Mouse (Mus musculus): ENCODE data around the gene Iqsec2. TPM values are rescaled to one million over a fixed set of nuclear protein-coding genes. Genes with fewer than 3 reads are reported as not detected.

Iqsec2 gene
- polyA plus RNA-seq, 2 experiments, result 4.3 to 9.1 TPM

GRCm38 (mm10) chrX:152135195-152135594 is 8.9 kb upstream of the Iqsec2 start:
- DNase-seq (ENCODE audit: low spot score), result no peak
- Histone ChIP-seq H3K4me3 (replicated peaks; ENCODE audit: low read length) (no peak overlapping the region), H3K36me3 (ENCODE audit: control insufficient read depth, insufficient read depth, low read length) (no peaks in the 10 kb centered on the region), H3K9ac (ENCODE audit: low read depth, low read length, severe bottlenecking) (no peak overlapping the region), H3K27me3 (ENCODE audit: control insufficient read depth, insufficient read depth, low read length) (peaks cover 16% of the 10 kb centered on the region; the same call in 1 of the 2 replicates), H3K4me2 (replicated peaks; ENCODE audit: low read depth, low read length, severe bottlenecking) (no peak overlapping the region), H3K4me1 (ENCODE audit: control insufficient read depth, insufficient read depth, low read length) (no peaks in the 10 kb centered on the region), H3K27ac (replicated peaks; ENCODE audit: low read depth, low read length) (no peak overlapping the region), H3K9me3 (ENCODE audit: control insufficient read depth, low read length) (no peaks in the 10 kb centered on the region)
- WGBS, result 65% methylated on average over 2 of the region's 2 CpGs
- no peak for TF ChIP-seq POLR2A (IDR thresholded peaks at IDR 0.05; ENCODE audit: borderline replicate concordance, extremely low read depth, insufficient read depth, insufficient read length)
- no peak for ATAC-seq (ENCODE audit: low FRiP score, low read depth)

DNA sequence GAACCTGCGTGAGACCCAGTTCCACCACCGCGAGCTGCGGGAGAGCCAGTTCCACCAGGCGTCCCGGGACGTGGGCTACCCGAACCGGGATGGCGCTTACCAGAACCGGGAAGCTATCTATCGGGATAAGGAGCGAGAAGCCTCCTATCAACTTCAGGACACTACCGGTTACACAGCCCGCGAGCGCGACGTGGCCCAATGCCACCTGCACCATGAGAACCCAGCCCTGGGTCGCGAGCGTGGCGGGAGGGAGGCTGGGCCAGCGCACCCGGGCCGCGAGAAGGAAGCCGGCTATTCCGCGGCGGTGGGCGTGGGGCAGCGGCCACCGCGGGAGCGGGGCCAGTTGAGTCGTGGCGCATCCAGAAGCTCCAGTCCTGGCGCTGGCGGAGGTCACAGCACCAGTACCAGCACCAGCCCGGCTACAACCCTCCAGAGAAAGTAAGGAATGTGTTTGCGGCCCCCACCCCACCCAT is 710 bp downstream of the Iqsec2 start:
- Histone ChIP-seq H3K4me2 (replicated peaks; ENCODE audit: low read depth, low read length, severe bottlenecking) (peak overlapping the region; percentile 81), H3K4me3 (replicated peaks; ENCODE audit: low read length) (peak overlapping the region; percentile 48), H3K4me1 (ENCODE audit: control insufficient read depth, insufficient read depth, low read length) (no peaks in the 10 kb centered on the region), H3K9ac (ENCODE audit: low read depth, low read length, severe bottlenecking) (peak overlapping the region; percentile 65), H3K27me3 (ENCODE audit: control insufficient read depth, insufficient read depth, low read length) (peaks cover 9% of the 10 kb centered on the region), H3K27ac (replicated peaks; ENCODE audit: low read depth, low read length) (no peak overlapping the region), H3K9me3 (ENCODE audit: control insufficient read depth, low read length) (no peaks in the 10 kb centered on the region), H3K36me3 (ENCODE audit: control insufficient read depth, insufficient read depth, low read length) (no peaks in the 10 kb centered on the region)
- TF ChIP-seq POLR2A (IDR thresholded peaks at IDR 0.05; ENCODE audit: borderline replicate concordance, extremely low read depth, insufficient read depth, insufficient read length), result no peak
- WGBS, result 28% methylated on average over 26 of the region's 42 CpGs
- DNase-seq (ENCODE audit: low spot score), result no peak
- peak; percentile 31; the same call in 1 of the 2 replicates for ATAC-seq (ENCODE audit: low FRiP score, low read depth)

DNA sequence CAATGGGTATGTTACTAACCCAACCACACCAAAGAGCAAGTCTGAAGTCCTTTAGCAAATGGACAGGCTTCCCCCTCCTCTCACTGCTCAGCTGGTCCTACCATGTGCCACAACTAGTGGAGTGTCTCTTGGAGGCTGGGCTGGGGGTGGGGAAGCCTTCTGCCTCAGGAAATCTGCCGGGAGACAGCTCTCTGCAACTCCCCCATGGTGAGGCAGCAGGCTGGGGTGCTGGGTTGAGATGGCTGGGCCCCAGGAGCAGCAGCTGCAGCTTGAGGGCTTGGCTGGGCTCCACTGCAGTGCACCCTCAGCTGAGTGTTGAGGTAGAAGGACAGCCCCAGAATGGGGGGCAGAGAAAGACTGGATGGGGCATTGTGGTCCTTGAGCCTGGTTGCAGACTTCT is 2.1 kb downstream of the Iqsec2 start:
- H3K4me3 ChIP-seq (replicated peaks; ENCODE audit: low read length), result 0 out of 2 replicates have a peak overlapping the region, but pooled peaks have one; percentile 0
- no peaks in the 10 kb centered on the region for H3K4me1 ChIP-seq (ENCODE audit: control insufficient read depth, insufficient read depth, low read length)
- H3K27me3 ChIP-seq (ENCODE audit: control insufficient read depth, insufficient read depth, low read length), result peaks cover 9% of the 10 kb centered on the region
- no peaks in the 10 kb centered on the region for H3K36me3 ChIP-seq (ENCODE audit: control insufficient read depth, insufficient read depth, low read length)
- no peaks in the 10 kb centered on the region for H3K9me3 ChIP-seq (ENCODE audit: control insufficient read depth, low read length)
- peak overlapping the region; percentile 81; the same call in 1 of the 2 replicates for H3K4me2 ChIP-seq (replicated peaks; ENCODE audit: low read depth, low read length, severe bottlenecking)
- no peak overlapping the region for H3K27ac ChIP-seq (replicated peaks; ENCODE audit: low read depth, low read length)
- H3K9ac ChIP-seq (ENCODE audit: low read depth, low read length, severe bottlenecking), result no peak overlapping the region
- 27% methylated on average over 1 of the region's 1 CpGs for WGBS
- ATAC-seq (ENCODE audit: low FRiP score, low read depth) (no peak), DNase-seq (ENCODE audit: low spot score) (no peak)
- TF ChIP-seq POLR2A (IDR thresholded peaks at IDR 0.05; ENCODE audit: borderline replicate concordance, extremely low read depth, insufficient read depth, insufficient read length), result no peak

DNA sequence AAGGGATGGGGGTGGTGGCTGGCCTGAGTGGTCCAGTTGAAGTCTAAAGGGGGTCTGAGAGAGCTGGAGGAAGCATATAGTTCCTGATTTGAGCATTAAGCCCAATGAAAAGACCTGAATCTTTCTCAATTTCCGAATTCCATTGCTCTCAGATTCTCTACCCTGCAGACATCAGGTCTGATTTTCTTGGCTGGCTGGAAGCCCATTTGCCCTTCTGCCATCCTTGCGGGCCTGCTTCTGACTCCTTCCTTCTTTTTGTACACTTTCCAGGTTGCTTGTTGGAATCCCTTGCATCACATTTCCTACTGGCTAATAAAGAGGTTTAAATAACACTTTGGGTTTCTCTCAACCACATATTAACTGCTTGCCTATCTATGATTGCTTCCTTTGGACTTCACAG is 2.6 kb downstream of the Iqsec2 start:
- no peak overlapping the region for H3K4me2 ChIP-seq (replicated peaks; ENCODE audit: low read depth, low read length, severe bottlenecking)
- no peak overlapping the region for H3K9ac ChIP-seq (ENCODE audit: low read depth, low read length, severe bottlenecking)
- H3K27ac ChIP-seq (replicated peaks; ENCODE audit: low read depth, low read length), result no peak overlapping the region
- no peak for TF ChIP-seq POLR2A (IDR thresholded peaks at IDR 0.05; ENCODE audit: borderline replicate concordance, extremely low read depth, insufficient read depth, insufficient read length)
- H3K27me3 ChIP-seq (ENCODE audit: control insufficient read depth, insufficient read depth, low read length), result peaks cover 9% of the 10 kb centered on the region
- H3K9me3 ChIP-seq (ENCODE audit: control insufficient read depth, low read length), result no peaks in the 10 kb centered on the region
- ATAC-seq (ENCODE audit: low FRiP score, low read depth) (no peak), DNase-seq (ENCODE audit: low spot score) (no peak)
- H3K36me3 ChIP-seq (ENCODE audit: control insufficient read depth, insufficient read depth, low read length), result no peaks in the 10 kb centered on the region
- WGBS, result 62% methylated on average over 2 of the region's 2 CpGs
- H3K4me3 ChIP-seq (replicated peaks; ENCODE audit: low read length), result no peak overlapping the region
- no peaks in the 10 kb centered on the region for H3K4me1 ChIP-seq (ENCODE audit: control insufficient read depth, insufficient read depth, low read length)

GRCm38 (mm10) chrX:152147451-152148116 is 3.5 kb downstream of the Iqsec2 start:
- Histone ChIP-seq H3K4me2 (replicated peaks; ENCODE audit: low read depth, low read length, severe bottlenecking) (no peak overlapping the region), H3K9me3 (ENCODE audit: control insufficient read depth, low read length) (no peaks in the 10 kb centered on the region), H3K27me3 (ENCODE audit: control insufficient read depth, insufficient read depth, low read length) (peaks cover 9% of the 10 kb centered on the region), H3K4me1 (ENCODE audit: control insufficient read depth, insufficient read depth, low read length) (no peaks in the 10 kb centered on the region), H3K27ac (replicated peaks; ENCODE audit: low read depth, low read length) (no peak overlapping the region), H3K9ac (ENCODE audit: low read depth, low read length, severe bottlenecking) (no peak overlapping the region), H3K36me3 (ENCODE audit: control insufficient read depth, insufficient read depth, low read length) (no peaks in the 10 kb centered on the region), H3K4me3 (replicated peaks; ENCODE audit: low read length) (no peak overlapping the region)
- no peak for TF ChIP-seq POLR2A (IDR thresholded peaks at IDR 0.05; ENCODE audit: borderline replicate concordance, extremely low read depth, insufficient read depth, insufficient read length)
- ATAC-seq (ENCODE audit: low FRiP score, low read depth) (peak; percentile 81), DNase-seq (ENCODE audit: low spot score) (peak; percentile 64)
- 43% methylated on average over 5 of the region's 5 CpGs for WGBS

All from limb, embryonic 14.5 days (tissue).